Mouse (Mus musculus): ENCODE data around the gene Frat1. TPM values are rescaled to one million over a fixed set of nuclear protein-coding genes. Genes with fewer than 3 reads are reported as not detected.
A peak's percentile ranks its signal among the peaks of the same experiment; 100 is the strongest.
"Not testable (repeated sequence)": the region's sequence is repeated elsewhere in the genome, so short reads cannot be mapped to it uniquely, and the experiment has no call there.

The Frat1 gene
- polyA plus RNA-seq, 1 experiment from 2014 or later, result 34.7 TPM

GRCm38 (mm10) chr19:41847614-41847991 lies 17.8 kb downstream of the Frat1 start:
- H3K9me3 ChIP-seq, H3K27me3 ChIP-seq, H3K36me3 ChIP-seq: not testable (repeated sequence)
- ATAC-seq (replicated peaks), result peak; percentile 73
- WGBS, result under 1% methylated on average over 42 of the region's 53 CpGs
- peak overlapping the region; percentile 69 for H3K4me3 ChIP-seq
- H3K9ac ChIP-seq (replicated peaks), result peak overlapping the region; percentile 73
- H3K27ac ChIP-seq (replicated peaks), result peak overlapping the region; percentile 95
- peak overlapping the region; percentile 88 for H3K4me2 ChIP-seq (replicated peaks)
- peaks cover 44% of the 10 kb centered on the region for H3K4me1 ChIP-seq

- peak within 1 kb of the TSS; percentile 69 for H3K4me3 ChIP-seq
- H3K36me3 ChIP-seq, result no peaks in the 10 kb centered on the region
- H3K9ac ChIP-seq (replicated peaks), result peak within 1 kb of the TSS; percentile 73
- H3K27ac ChIP-seq (replicated peaks), result peak within 1 kb of the TSS; percentile 95
- no peaks in the 10 kb centered on the region for H3K9me3 ChIP-seq
- peaks cover 44% of the 10 kb centered on the region for H3K4me1 ChIP-seq
- peak; percentile 95 for ATAC-seq (replicated peaks)
- WGBS, result under 1% methylated on average over 72 of the region's 72 CpGs
- peak within 1 kb of the TSS; percentile 88 for H3K4me2 ChIP-seq (replicated peaks)
- no peaks in the 10 kb centered on the region for H3K27me3 ChIP-seq
Measured at GRCm38 (mm10) chr19:41847992-41848851, 18.5 kb downstream of the Frat1 start, which contains the start of gene Frat2. Frat2 (minus strand) TSS chr19:41848132.

GRCm38 (mm10) chr19:41850021-41850718 lies 20.4 kb downstream of the Frat1 start:
- no peak overlapping the region for H3K9ac ChIP-seq (replicated peaks)
- peaks cover 41% of the 10 kb centered on the region for H3K4me1 ChIP-seq
- H3K27me3 ChIP-seq, result no peaks in the 10 kb centered on the region
- H3K36me3 ChIP-seq, result no peaks in the 10 kb centered on the region
- no peak overlapping the region for H3K4me2 ChIP-seq (replicated peaks)
- 6% methylated on average over 6 of the region's 6 CpGs for WGBS
- no peak for ATAC-seq (replicated peaks)
- H3K4me3 ChIP-seq, result no peak overlapping the region
- peak overlapping the region; percentile 83 for H3K27ac ChIP-seq (replicated peaks)
- no peaks in the 10 kb centered on the region for H3K9me3 ChIP-seq

GRCm38 (mm10) chr19:41850719-41851543 lies 21.2 kb downstream of the Frat1 start:
- no peak for ATAC-seq (replicated peaks)
- Histone ChIP-seq H3K4me3 (no peak overlapping the region), H3K9me3 (no peaks in the 10 kb centered on the region), H3K27ac (replicated peaks) (peak overlapping the region; percentile 83), H3K27me3 (no peaks in the 10 kb centered on the region), H3K9ac (replicated peaks) (peak overlapping the region; percentile 14; the same call in 1 of the 2 replicates), H3K4me1 (peaks cover 33% of the 10 kb centered on the region), H3K36me3 (no peaks in the 10 kb centered on the region), H3K4me2 (replicated peaks) (peak overlapping the region; percentile 18)
- 9% methylated on average over 14 of the region's 14 CpGs for WGBS

- Histone ChIP-seq H3K9ac (replicated peaks) (no peak overlapping the region), H3K27ac (replicated peaks) (no peak overlapping the region), H3K9me3 (no peaks in the 10 kb centered on the region), H3K4me1 (peaks cover 22% of the 10 kb centered on the region), H3K36me3 (no peaks in the 10 kb centered on the region), H3K27me3 (no peaks in the 10 kb centered on the region), H3K4me3 (no peak overlapping the region), H3K4me2 (replicated peaks) (no peak overlapping the region)
- WGBS, result 88% methylated on average over 4 of the region's 4 CpGs
- ATAC-seq (replicated peaks), result no peak
Measured at GRCm38 (mm10) chr19:41852423-41852822, 22.7 kb downstream of the Frat1 start.

GRCm38 (mm10) chr19:41857086-41857762 lies 27.5 kb downstream of the Frat1 start:
- ATAC-seq (replicated peaks), result no peak
- Histone ChIP-seq H3K4me1 (no peaks in the 10 kb centered on the region), H3K4me2 (replicated peaks) (no peak overlapping the region), H3K27ac (replicated peaks) (no peak overlapping the region), H3K36me3 (0 out of 2 replicates have a peak, but pooled peaks cover 7% of the 10 kb centered on the region), H3K9ac (replicated peaks) (no peak overlapping the region), H3K27me3 (no peaks in the 10 kb centered on the region), H3K9me3 (no peaks in the 10 kb centered on the region), H3K4me3 (no peak overlapping the region)
- WGBS, result 92% methylated on average over 5 of the region's 5 CpGs

GRCm38 (mm10) chr19:41857816-41858310 lies 28.1 kb downstream of the Frat1 start:
- WGBS, result 84% methylated on average over 3 of the region's 3 CpGs
- Histone ChIP-seq H3K4me1 (no peaks in the 10 kb centered on the region), H3K9ac (replicated peaks) (no peak overlapping the region), H3K4me2 (replicated peaks) (no peak overlapping the region), H3K36me3 (peaks cover 12% of the 10 kb centered on the region; the same call in 1 of the 2 replicates), H3K27ac (replicated peaks) (no peak overlapping the region), H3K4me3 (no peak overlapping the region), H3K9me3 (no peaks in the 10 kb centered on the region), H3K27me3 (no peaks in the 10 kb centered on the region)
- ATAC-seq (replicated peaks), result no peak

GRCm38 (mm10) chr19:41866707-41867106 lies 36.9 kb downstream of the Frat1 start:
- Histone ChIP-seq H3K4me1 (no peaks in the 10 kb centered on the region), H3K9me3 (no peaks in the 10 kb centered on the region), H3K27me3 (no peaks in the 10 kb centered on the region), H3K9ac (replicated peaks) (no peak overlapping the region), H3K4me2 (replicated peaks) (no peak overlapping the region), H3K4me3 (no peak overlapping the region), H3K36me3 (peaks cover 66% of the 10 kb centered on the region), H3K27ac (replicated peaks) (no peak overlapping the region)
- WGBS, result 84% methylated on average over 8 of the region's 8 CpGs
- no peak for ATAC-seq (replicated peaks)

- 94% methylated on average over 5 of the region's 5 CpGs for WGBS
- H3K36me3 ChIP-seq, result peaks cover 56% of the 10 kb centered on the region
Measured at GRCm38 (mm10) chr19:41869296-41869695, 39.5 kb downstream of the Frat1 start.

GRCm38 (mm10) chr19:41869946-41870345 lies 40.2 kb downstream of the Frat1 start:
- not testable (repeated sequence) for ATAC-seq (replicated peaks); H3K9ac ChIP-seq (replicated peaks)

More at GRCm38 (mm10) chr19:41869296-41869695, 39.5 kb downstream of the Frat1 start:
- Histone ChIP-seq H3K9ac (replicated peaks) (no peak overlapping the region), H3K9me3 (no peaks in the 10 kb centered on the region), H3K4me3 (no peak overlapping the region), H3K27ac (replicated peaks) (no peak overlapping the region), H3K4me1 (no peaks in the 10 kb centered on the region), H3K4me2 (replicated peaks) (no peak overlapping the region), H3K27me3 (no peaks in the 10 kb centered on the region)
- no peak for ATAC-seq (replicated peaks)

GRCm38 (mm10) chr19:41872285-41872684 lies 42.5 kb downstream of the Frat1 start:
- H3K9me3 ChIP-seq, result no peaks in the 10 kb centered on the region
- no peak overlapping the region for H3K27ac ChIP-seq (replicated peaks)
- H3K36me3 ChIP-seq, result peaks cover 61% of the 10 kb centered on the region
- H3K4me2 ChIP-seq (replicated peaks), result no peak overlapping the region
- H3K9ac ChIP-seq (replicated peaks), result no peak overlapping the region
- H3K4me1 ChIP-seq, result no peaks in the 10 kb centered on the region
- no peak for ATAC-seq (replicated peaks)
- no peak overlapping the region for H3K4me3 ChIP-seq
- H3K27me3 ChIP-seq, result no peaks in the 10 kb centered on the region
- WGBS, result 98% methylated on average over 2 of the region's 2 CpGs

More at GRCm38 (mm10) chr19:41869946-41870345, 40.2 kb downstream of the Frat1 start:
- not testable (repeated sequence) for H3K27ac ChIP-seq (replicated peaks); H3K4me1 ChIP-seq; H3K4me3 ChIP-seq; H3K4me2 ChIP-seq (replicated peaks); H3K9me3 ChIP-seq; H3K27me3 ChIP-seq
- peaks cover 54% of the 10 kb centered on the region for H3K36me3 ChIP-seq
- 74% methylated on average over 5 of the region's 5 CpGs for WGBS
